Mouse (Mus musculus): ENCODE measurements around the gene Srcin1. TPM values are rescaled to one million over a fixed set of nuclear protein-coding genes. Genes with fewer than 3 reads are reported as not detected.

Srcin1 gene
- total RNA-seq, 2 experiments from 2014 or later: 309 to 331 TPM

GRCm38 (mm10) chr11:97468639-97469287 lies 107.2 kb downstream of the Srcin1 start:
- peak; percentile 80 to 86 for DNase-seq (ENCODE audit: low spot score in 2 of 2)

GRCm38 (mm10) chr11:97466444-97467160 lies 109.4 kb downstream of the Srcin1 start:
- DNase-seq (ENCODE audit: low spot score in 2 of 2): no peak

DNA sequence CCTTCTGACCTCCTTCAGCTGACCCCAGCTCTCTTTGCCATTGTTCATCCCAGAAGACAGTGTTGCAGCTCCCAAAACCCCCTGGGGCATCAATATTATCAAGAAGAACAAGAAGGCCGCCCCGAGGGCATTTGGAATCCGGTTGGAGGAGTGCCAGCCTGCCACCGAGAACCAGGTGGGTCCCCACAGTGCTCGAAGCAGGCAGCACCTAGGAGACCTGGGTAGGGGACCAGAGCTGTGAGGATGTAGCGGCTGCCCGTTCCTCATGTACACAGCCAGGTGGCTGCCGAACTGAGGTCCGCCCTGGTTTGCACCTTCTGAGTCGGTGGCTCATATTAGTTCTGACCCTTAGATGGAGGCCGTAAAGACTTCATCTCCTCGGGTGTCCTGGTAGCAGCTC lies 110.0 kb downstream of the Srcin1 start:
- no peak for DNase-seq (ENCODE audit: low spot score in 2 of 2)

DNA sequence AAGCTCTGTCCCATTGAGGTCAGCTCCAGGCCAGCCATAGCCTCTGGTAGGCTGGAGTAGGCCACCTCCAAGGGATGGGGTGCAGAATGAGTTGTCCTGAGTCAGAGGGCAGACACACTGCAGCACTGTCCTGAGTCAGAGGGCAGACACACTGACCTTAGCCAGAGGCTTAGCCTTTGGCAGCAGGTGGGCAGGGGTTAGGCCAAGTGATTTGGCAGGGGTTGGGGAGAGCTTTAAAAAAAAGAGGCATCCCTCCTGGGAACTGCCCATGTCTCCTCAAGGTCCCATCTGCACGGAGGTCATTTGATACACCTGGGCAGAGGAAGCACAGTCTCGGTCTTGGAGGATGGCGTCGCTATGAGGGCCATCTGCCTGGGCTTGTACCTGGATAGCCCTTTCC lies 112.0 kb downstream of the Srcin1 start:
- DNase-seq (ENCODE audit: low spot score in 2 of 2): no peak

GRCm38 (mm10) chr11:97463166-97463565 lies 112.8 kb downstream of the Srcin1 start:
- no peak for DNase-seq (ENCODE audit: low spot score in 2 of 2)

- DNase-seq (ENCODE audit: low spot score in 2 of 2): no peak
Observed at GRCm38 (mm10) chr11:97462538-97462937, 113.4 kb downstream of the Srcin1 start.

- no peak for DNase-seq (ENCODE audit: low spot score in 2 of 2)
Observed at GRCm38 (mm10) chr11:97461307-97461820, 114.6 kb downstream of the Srcin1 start.

Other genes starting within 250 kb of the Srcin1 start
- under 1 TPM; 0.21 to 0.24 TPM for gene Gpr179, start 224.1 kb downstream of the Srcin1 start, total RNA-seq (2021)
- 10 to 100 TPM; 75.2 to 77.8 TPM for gene Socs7, start 213.6 kb downstream of the Srcin1 start, total RNA-seq (2021)
- gene Arhgap23, start 160.7 kb downstream of the Srcin1 start, total RNA-seq (2021): 10 to 100 TPM; 66.7 to 70.0 TPM
- gene 4933428G20Rik, start 75.8 kb downstream of the Srcin1 start, total RNA-seq (2021): not detected
- gene Epop, start 53.5 kb upstream of the Srcin1 start, total RNA-seq (2021): 10 to 100 TPM; 12.1 to 13.5 TPM
- gene Mllt6, start 87.2 kb upstream of the Srcin1 start, total RNA-seq (2021): 10 to 100 TPM; 72.8 to 83.8 TPM
- 10 to 100 TPM; 47.1 to 50.2 TPM for gene Cisd3, start 109.6 kb upstream of the Srcin1 start, total RNA-seq (2021)
- 10 to 100 TPM; 29.9 to 32.7 TPM for gene Pcgf2, start 124.3 kb upstream of the Srcin1 start, total RNA-seq (2021)
- 100 to 1,000 TPM; 140 to 149 TPM for gene Psmb3, start 127.2 kb upstream of the Srcin1 start, total RNA-seq (2021)
- gene Pip4k2b, start 168.5 kb upstream of the Srcin1 start, total RNA-seq (2021): 100 to 1,000 TPM; 115 to 118 TPM
- gene Cwc25, start 190.4 kb upstream of the Srcin1 start, total RNA-seq (2021): 10 to 100 TPM; 21.3 to 21.4 TPM
- gene 1700001P01Rik, start 199.7 kb upstream of the Srcin1 start, total RNA-seq (2021): 1 to 10 TPM in 1 of 2 experiments, under 1 TPM in 1; 0.58 to 2.0 TPM
- 100 to 1,000 TPM; 372 to 419 TPM for gene Rpl23, start 206.3 kb upstream of the Srcin1 start, total RNA-seq (2021)
- 100 to 1,000 TPM; 114 to 123 TPM for gene Lasp1, start 222.8 kb upstream of the Srcin1 start, total RNA-seq (2021)

Measured in layer of hippocampus, postnatal 14 days (tissue).